Mouse (Mus musculus): ENCODE data around the gene Aig1. TPM values are rescaled to one million over a fixed set of nuclear protein-coding genes. Genes with fewer than 3 reads are reported as not detected.

The Aig1 gene
- total RNA-seq, 2 experiments from 2014 or later, result 13.2 to 15.2 TPM

DNA sequence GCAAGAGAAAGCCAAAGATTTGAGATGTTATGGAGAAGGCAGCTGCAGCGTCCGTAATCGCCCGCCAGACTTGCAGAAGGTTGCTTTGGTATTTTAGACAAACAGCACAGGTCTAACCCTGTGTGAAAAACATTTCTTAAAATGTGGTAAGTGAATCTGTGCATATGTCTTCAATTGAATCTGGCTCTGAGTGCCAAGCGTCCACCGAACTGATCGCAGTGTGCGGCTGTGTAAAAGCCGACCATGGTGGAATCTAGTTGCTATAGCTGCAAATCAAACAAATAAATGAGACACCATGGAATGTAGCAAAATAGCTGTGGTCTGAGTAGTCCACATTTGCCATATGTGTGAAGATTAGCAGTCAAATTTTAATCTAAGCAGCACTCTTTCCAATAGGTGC, 80.7 kb downstream of the Aig1 start:
- ATAC-seq (replicated peaks; ENCODE audit: poor library complexity, severe bottlenecking), result no peak

DNA sequence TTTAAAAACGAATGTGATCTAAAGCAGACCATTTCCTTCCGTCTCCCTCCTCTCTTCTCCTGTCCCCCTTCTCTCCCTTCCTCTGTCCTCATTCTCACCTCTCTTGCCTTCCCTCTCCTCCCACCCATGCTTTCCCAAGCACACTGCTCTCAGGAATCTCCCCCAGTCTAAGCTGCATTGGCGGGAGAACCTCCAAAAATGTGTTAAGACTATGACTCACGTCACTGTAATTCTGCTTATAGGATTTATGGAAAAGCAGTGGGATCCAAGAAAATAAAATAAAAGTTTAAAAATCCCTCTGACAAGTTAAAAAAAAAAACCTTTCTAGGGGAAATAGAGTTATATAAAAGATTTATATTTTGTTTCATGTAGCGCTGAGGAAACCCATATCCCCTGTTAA, 86.0 kb downstream of the Aig1 start:
- no peak for ATAC-seq (replicated peaks; ENCODE audit: poor library complexity, severe bottlenecking)

DNA sequence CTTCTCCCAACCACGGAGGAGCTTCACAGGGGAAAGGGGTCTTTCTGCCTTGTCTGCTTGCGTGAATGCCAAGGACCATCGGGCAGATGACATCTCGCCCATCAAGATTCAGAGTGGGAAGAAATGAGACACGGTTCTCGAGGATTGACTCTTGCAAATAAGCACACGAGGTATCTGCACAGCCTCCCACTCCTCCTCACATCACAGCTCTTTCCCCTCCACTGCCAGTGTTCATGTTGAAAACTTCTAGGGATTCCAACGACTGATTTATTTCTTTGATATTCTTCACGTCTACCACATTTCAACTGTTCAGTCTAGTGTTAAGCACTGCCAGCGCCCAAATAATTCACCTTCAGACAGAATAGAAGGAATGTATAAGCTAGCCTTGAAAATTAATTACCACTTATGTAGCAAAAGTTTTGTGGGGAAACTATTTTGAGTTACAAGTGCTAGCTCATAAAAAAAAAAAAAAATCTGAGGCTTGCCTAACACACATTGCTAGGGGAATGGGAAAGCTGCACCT, 86.5 kb downstream of the Aig1 start:
- ATAC-seq (replicated peaks; ENCODE audit: poor library complexity, severe bottlenecking), result no peak

DNA sequence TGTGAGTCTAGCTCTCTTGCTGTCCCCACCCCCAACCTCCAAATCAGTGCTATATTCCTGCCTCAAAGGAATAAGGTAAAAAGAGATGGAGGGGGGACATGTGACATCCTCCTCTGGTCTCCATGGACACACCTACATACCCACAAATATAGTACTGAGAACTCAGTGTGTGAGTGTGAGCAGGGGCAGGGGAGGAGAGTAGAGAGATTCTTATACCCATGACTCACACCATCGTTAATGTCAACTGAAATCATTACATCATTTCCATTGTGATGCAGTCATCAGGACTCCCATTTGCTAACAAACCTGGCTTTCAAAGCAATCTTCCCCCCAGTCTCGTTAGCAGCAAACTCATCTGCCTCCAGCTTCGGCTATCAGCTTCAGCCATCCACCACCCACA, 92.8 kb downstream of the Aig1 start:
- ATAC-seq (replicated peaks; ENCODE audit: poor library complexity, severe bottlenecking), result no peak

DNA sequence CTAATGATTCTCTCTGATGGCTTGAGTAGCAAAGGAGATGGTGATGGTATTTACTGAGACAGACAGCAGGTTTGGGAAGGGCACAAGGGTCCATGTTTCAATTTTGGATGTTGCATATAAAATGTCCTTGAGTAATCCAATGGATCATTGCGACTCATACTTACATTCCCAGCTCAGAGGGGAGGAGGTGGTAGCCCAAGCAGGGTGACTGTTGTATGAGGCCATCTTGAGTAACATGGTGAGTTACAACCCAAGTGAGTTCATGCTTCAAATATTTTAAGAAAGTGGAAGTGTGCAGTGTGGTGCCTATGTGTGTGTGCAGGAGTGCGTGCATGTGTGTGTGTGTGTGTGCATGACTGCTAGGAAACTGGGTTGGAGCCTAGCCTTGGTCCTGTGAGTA, 93.4 kb downstream of the Aig1 start:
- ATAC-seq (replicated peaks; ENCODE audit: poor library complexity, severe bottlenecking), result no peak

DNA sequence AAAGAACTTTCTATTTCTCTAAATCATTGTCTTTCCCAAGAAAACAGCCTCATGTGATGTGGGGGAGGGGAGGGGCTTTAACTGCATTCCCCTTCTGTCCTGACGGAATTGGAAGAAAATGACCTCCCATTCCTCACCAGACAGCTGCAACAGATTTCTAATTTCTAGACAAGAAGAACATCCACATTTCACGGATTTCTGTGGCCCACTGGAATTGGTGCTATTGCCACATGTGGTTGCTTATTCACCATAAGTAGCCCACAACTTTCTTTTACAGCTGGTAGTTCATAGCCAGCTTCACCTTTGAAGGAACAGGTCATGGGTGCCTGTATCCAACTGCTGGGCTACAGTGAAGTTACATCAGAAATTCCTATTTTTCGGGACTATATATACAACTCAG, 93.9 kb downstream of the Aig1 start:
- ATAC-seq (replicated peaks; ENCODE audit: poor library complexity, severe bottlenecking), result no peak

DNA sequence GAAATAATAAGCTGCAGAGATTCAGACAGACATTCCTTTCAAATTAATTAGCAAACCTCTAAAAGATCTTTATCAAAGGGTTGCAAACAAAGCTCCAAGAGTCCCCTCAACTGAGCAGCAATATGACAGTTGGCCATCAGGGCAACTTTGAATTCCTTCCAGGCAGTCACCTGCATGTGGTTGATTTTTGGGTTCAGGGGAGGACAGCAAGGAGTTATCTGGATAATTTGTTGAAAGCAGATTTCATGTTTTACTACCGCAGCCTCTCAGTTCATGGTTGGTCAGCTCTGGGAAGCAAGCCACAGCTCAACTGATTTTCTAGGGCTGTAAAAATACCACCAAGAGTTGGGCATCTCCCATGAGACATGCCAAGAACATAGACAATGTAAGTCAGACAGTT, 98.1 kb downstream of the Aig1 start:
- ATAC-seq (replicated peaks; ENCODE audit: poor library complexity, severe bottlenecking), result no peak

DNA sequence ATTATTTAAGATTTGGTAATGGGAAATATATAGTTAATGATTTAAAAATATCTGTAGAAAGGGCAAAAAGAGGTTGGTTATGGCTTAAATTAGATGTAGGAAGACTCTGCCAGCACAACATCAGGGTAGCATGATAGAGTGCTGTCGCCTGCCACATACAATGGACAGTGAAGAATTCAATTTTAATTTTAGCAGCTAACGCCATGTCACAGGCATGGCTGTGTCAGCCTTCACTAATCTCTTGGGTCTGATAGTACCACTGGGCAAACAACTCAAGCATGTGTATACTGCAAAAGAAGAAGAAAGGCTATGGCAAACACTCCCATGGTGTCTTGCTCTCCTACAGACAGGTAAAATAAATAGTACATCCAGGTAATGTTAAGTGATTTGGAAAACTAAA, 99.0 kb downstream of the Aig1 start:
- no peak for ATAC-seq (replicated peaks; ENCODE audit: poor library complexity, severe bottlenecking)

DNA sequence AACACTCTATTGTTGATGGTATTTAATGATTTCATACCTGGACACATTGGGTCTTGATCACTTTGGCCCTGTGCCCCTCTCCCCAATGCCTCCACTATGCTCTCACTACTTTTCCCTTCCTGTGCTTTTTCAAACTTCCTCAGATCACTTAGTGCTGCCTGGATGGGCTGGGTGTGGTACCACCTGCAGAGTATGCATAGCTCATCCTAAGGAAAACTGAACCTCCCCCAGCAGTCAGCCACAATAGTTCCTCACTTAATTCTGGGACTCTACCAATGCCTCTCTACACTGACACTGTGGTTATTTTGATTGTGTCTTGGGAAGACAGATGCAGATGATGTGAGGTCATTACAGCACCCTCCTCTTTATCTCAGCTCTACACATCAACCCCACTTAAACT, 99.9 kb downstream of the Aig1 start:
- no peak for ATAC-seq (replicated peaks; ENCODE audit: poor library complexity, severe bottlenecking)

DNA sequence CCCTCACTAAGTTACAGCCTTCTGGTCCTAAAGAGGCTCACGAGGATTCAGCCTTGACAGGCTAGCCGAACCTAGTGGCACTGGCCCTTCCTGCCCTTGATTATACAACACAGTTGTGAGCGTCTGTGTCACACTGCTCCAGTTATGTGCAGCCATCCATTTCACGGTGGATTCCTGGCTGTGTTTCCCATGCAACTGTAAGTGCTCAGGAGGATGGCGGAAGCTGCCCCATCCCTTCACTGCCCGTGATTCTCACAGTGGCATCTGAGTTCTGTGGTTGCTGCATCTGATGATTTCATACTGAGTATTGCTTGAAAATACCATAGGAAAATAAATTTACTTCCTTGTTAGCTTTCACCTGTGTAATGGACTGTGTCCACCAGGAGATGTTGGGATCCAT, 101.7 kb downstream of the Aig1 start:
- ATAC-seq (replicated peaks; ENCODE audit: poor library complexity, severe bottlenecking), result no peak

DNA sequence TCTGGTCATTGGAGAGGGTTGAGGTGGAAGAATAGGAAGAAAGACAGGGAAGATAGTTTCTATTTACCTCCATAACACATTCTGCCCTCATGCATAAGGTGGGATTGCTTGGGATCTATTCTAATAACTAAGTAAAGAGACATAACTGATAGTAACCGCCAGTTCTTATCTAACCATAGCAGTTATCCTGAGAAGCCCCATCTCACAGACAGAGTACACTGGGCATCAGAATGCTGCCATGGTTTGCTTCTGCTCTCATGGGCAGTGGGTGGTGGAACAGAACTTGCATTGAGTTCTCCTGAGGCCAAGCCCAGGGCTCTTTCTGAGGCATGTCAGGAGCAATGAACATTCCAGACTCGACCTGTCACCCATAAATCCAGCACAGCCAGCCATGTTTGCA, 105.6 kb downstream of the Aig1 start:
- no peak for ATAC-seq (replicated peaks; ENCODE audit: poor library complexity, severe bottlenecking)

DNA sequence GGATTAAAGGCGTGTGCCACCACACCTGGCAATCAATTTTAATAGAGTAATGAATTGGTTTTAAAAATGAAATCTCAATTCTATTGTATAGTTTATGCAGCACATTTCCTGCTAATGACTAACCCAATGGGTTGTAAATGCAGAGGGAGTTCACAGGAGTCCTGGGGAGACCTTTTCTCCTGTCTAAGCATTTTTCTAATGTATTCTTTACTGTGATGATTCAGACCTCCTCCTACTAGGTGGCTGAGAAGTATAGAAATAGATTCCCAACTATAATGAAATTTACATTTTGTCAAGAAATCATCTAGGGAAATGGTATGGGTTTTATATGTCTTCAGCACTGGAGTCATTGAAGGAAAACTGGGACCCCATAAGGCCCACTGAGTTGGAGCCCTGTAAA, 114.1 kb downstream of the Aig1 start:
- no peak for ATAC-seq (replicated peaks; ENCODE audit: poor library complexity, severe bottlenecking)

DNA sequence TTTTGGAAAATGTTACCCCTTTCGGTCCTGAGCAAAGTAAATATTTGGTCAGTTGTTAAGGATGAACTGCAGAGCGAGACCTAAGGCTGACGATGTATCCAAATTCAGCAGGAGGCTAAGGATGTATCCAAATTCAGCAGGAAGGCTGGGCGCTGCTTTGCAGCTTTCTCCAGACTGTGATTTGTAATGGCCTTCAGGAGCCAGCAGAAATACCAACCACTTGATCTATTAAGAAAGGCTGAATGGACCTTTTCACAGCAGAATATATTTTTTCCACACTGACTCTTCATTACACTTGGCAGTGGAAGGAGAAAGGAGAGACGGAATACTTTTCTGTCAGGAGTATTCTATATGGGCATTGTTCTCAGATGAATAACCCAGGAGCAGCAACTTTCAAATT, 115.0 kb downstream of the Aig1 start:
- no peak for ATAC-seq (replicated peaks; ENCODE audit: poor library complexity, severe bottlenecking)

DNA sequence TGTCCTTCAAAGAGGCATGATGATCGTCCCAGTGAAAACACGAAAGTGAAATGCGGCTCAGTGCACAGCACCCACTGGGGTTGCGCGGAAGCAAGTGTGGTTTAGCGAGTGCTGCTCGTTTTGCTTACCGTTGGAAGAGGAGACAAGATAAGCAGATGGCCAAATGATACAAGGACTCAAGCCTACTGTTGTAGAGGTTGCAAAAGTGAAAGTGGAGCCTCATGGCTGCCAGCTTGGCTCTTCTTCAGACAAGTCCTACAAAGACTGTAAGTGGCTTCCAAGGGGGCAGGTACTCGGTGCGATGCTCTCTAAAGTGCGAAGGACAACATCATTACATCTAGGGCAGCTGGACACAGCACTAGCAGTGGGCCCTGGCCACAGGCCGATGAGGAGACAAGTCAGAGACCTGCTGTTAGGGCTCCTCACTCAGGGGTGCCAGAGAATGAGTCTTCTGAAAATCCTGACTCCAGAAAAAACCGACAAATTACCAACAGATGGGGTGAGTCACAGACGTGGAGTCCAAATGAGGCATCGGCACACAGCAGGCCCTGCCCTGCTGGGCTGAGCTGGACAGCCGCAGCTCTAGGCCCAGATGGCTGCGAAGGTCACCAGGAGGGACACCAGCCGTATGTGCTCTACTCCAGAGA, 129.2 kb downstream of the Aig1 start:
- no peak for ATAC-seq (replicated peaks; ENCODE audit: poor library complexity, severe bottlenecking)

DNA sequence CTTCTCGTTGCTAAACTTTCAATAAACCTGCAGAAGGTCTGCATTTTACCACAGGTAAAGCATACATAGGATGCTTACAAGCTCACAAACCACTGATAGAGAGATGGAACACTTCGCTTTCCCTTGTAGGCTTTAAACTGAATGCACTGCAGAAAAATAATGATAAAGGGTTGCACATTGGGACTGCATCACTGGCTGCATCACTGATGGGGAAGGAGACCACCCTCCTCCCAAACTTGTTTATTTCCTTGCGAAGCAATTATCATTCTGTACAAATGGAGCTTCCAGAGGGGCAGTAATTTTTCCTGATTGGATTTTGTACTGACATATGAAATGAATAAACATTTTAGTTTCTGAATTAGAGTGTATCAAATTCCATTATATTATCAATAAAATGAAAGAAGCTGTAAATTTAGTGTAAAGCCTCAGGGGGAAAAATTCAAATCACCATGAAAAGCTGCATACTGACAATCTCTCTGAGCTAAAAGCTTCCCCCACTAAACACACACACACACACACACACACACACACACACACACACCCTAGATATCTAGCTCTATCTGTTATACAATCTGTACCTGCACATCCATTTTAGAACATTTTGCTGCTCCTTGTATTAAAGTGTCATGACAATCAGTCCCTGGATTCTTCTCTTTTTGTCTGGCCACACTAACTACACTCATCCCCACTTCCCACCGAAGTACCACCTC, 138.6 kb downstream of the Aig1 start:
- ATAC-seq (replicated peaks; ENCODE audit: poor library complexity, severe bottlenecking), result no peak

DNA sequence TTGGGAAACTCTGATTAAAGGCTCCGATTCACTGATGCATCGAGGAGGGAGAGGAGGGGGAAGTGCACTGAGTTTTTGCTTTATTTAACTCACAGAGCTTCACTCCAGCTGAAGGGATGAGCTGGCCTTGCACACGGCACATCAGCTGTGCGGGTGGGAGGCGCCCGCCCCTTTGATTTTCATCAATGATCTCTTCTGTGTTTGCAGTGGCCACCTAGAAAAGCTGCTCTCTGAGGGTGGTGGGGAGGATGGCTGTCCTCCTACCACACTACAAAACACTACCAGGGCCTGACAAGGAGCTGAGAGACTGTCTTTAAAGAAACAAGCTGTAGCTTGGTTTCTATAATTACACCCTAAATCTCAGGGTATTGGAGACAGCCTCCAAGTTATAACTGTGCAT, 141.1 kb downstream of the Aig1 start:
- ATAC-seq (replicated peaks; ENCODE audit: poor library complexity, severe bottlenecking), result no peak

DNA sequence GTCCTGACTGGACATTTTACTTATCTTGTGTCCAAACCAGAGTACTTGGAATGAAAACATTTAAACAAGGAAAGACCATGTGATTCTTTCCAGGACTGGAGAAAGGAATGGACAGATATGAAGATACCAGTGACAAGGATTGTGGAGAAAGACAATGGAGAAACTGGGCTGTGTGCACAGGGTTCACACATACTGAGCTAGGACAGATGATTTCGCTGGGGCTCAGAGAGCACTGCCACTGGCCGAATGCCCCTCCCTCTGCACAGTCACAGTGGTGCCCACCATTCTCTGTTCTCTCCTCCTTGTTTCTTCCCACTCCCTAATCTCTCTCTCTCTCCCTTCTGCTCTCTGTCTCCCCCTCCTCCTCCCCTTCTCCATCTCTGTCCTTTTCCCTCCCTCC, 142.6 kb downstream of the Aig1 start:
- no peak for ATAC-seq (replicated peaks; ENCODE audit: poor library complexity, severe bottlenecking)

DNA sequence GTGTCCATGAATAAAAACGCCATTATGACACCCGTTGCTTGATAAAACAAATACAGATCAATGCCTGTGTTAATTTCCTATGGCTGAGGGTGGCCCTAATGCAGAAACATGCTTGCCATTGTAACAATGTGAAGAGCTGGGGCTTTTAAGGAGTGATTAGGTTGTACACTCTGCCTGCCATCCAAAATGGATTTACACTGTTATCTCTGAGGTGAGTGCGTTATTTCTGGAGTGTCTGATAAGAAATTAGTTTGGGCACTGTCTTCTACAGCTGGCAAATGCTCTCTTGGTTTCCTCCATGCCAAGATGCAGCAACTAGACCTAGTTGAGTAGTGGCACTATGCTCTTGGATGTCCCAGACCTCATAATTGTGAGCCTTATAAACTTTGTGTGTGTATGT, 143.5 kb downstream of the Aig1 start:
- no peak for ATAC-seq (replicated peaks; ENCODE audit: poor library complexity, severe bottlenecking)

DNA sequence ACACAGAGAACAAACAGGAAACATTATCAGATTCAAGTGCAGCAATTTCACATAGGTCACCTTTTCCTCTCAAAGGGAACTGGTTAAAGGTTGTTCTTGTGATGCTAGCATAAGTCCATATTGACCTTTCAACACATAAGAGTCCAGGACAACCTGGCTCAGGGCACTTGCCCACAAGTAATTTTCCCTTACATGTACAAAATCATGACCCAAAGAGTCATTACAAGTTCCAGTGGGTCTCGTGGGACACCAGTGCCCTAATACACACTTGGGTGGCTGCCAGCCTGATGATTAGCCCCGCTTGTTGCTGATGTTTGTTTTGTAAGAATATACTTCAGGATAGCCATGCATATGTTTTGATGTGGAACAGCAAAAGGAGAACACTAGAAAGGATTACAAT, 152.6 kb downstream of the Aig1 start:
- no peak for ATAC-seq (replicated peaks; ENCODE audit: poor library complexity, severe bottlenecking)

DNA sequence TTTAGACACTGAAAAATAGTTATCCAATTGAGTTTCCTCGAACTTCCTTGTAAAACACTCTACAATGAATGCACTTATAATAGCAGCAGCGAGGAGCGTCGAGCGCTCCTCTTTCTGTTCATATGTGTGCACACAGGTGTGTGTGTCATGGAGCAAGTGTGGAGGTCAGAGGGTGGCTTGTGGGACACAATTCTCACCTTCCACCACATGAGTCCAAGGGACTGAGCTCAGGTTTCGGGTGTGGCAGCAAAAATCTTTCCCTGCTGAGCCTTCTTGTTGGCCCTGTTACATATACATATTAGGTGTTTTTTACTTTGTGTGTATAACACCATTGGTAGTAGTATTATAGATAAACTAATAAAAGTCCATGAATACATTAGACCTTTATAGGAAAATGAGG, 153.2 kb downstream of the Aig1 start:
- no peak for ATAC-seq (replicated peaks; ENCODE audit: poor library complexity, severe bottlenecking)

DNA sequence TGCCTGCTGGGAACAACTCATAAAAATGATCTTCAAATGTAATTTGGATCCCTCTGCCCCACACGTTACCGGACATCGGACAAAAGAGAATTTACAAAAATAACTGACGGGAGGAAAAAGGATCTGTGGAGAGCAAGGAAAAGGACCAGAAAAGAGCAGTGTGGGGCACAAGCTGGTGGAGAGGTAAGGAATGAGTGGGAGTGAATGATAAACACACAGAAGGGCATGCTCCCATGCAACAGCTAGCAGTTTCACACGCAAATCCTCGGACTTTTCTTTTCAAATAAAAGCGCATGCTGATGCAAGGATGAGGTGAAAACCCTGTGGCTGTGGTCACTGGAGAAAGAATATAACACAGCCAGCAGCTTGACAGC, 153.9 kb downstream of the Aig1 start:
- ATAC-seq (replicated peaks; ENCODE audit: poor library complexity, severe bottlenecking), result no peak

DNA sequence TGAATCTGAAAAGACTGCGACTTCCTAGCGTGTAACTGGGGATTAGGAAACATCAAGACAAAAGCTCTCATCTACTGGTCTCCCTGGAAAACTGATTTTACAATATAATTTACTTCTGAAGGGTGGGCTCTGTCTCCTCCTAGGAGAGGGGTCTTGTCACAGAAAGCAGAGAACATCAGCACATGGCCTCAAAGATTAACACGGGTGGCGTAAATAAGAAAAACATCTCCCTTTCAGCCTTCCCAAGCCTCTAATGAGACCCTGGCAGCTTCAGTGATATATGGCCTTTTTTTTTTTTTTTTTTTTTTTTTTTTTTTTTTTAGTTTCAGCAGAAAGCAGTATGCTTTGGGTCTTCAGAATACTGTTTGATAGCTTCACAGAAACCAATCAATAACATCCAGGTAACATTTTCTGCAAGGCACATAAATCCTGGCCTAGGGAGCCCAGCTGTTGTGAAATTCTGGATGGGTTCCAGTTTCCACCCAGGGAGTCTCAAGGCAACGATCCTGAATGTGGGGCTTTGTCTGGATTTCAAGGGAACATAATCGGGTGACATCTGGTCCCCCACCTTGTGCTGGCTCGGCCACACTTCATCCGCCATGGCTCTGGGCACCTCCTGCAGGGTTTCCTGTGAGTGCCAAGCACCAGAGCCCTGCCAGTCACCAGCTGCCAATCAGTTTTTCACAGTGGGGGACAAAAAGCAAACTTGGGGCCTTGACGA, 154.4 kb downstream of the Aig1 start:
- no peak for ATAC-seq (replicated peaks; ENCODE audit: poor library complexity, severe bottlenecking)

All from granulocyte monocyte progenitor cell, adult 5-6 weeks (primary cell).